Mouse (Mus musculus) cerebellum, adult 2 months (tissue): ENCODE results near the gene Gm44579.

Experiments
- CTCF ChIP-seq: fragments of 200-500 bp; IDR thresholded peaks from 2 replicates; pipeline ENCODE4 v1.5.1; 2011; ENCODE audit warnings: low read depth, mild to moderate bottlenecking, control low read depth, low read length, moderate library complexity, borderline replicate concordance; ENCODE audit not compliant: insufficient read depth
- POLR2A ChIP-seq: fragments of 200-500 bp; IDR thresholded peaks from 2 replicates; pipeline ENCODE4 v1.6.1; 2011; ENCODE audit warnings: low read length, control low read depth, borderline replicate concordance; ENCODE audit not compliant: insufficient read depth

- TF ChIP-seq CTCF (no peak), POLR2A (no peak)
Measured at GRCm38 (mm10) chr15:98161026-98161805, 59.6 kb downstream of the Gm44579 start.
